Mouse (Mus musculus) lung, postnatal 0 days (tissue): ENCODE data around the gene Trmt61a. TPM values are rescaled to one million over a fixed set of nuclear protein-coding genes. Genes with fewer than 3 reads are reported as not detected.

ENCODE experiments used
- ATAC-seq: fragments of 200-750 bp; cut with Nextera tagmentation; 2 replicates; pipeline ENCODE4 v1.8.0; 2017; ENCODE audit warnings: moderate library complexity
- DNase-seq: peaks from one replicate; pipeline ENCODE4 v3.0.0-alpha.2; 2016; ENCODE audit warnings: low spot score
- H3K27ac ChIP-seq: fragments of 300-500 bp; sonication (generic); 2 replicates; pipeline ENCODE4 v1.5.1; 2014; ENCODE audit warnings: antibody characterized with exemption, mild to moderate bottlenecking, low read length, mixed read lengths
- H3K27me3 ChIP-seq: fragments of 300-500 bp; sonication (generic); replicated peaks from 2 replicates; pipeline ENCODE4 v1.6.1; 2014; ENCODE audit warnings: low read length, mixed read lengths; ENCODE audit not compliant: insufficient read depth
- H3K36me3 ChIP-seq: fragments of 300-500 bp; sonication (generic); 2 replicates; pipeline ENCODE4 v1.6.1; 2014; ENCODE audit warnings: low read length, mixed read lengths; ENCODE audit not compliant: insufficient read depth
- H3K4me1 ChIP-seq: fragments of 300-500 bp; sonication (generic); 2 replicates; pipeline ENCODE4 v1.6.1; 2014; ENCODE audit warnings: antibody characterized with exemption, low read depth, low read length, mixed read lengths; ENCODE audit not compliant: insufficient read depth
- H3K4me2 ChIP-seq: fragments of 300-500 bp; sonication (generic); replicated peaks from 2 replicates; pipeline ENCODE4 v1.6.1; 2014; ENCODE audit warnings: low read depth, mild to moderate bottlenecking, low read length, moderate library complexity, mixed read lengths
- H3K4me3 ChIP-seq: fragments of 300-500 bp; sonication (generic); 2 replicates; pipeline ENCODE4 v1.5.1; 2014; ENCODE audit warnings: low read depth, low read length
- H3K9ac ChIP-seq: fragments of 300-500 bp; sonication (generic); replicated peaks from 2 replicates; pipeline ENCODE4 v1.6.1; 2014; ENCODE audit warnings: low read depth, mild to moderate bottlenecking
- H3K9me3 ChIP-seq: fragments of 300-500 bp; sonication (generic); 2 replicates; pipeline ENCODE4 v1.6.1; 2016; ENCODE audit warnings: low read length, mixed read lengths
- CTCF ChIP-seq: IDR thresholded peaks from 2 replicates; pipeline ENCODE4 v1.5.1; 2016; ENCODE audit warnings: antibody characterized with exemption, mild to moderate bottlenecking
- EP300 ChIP-seq: IDR thresholded peaks from 2 replicates; pipeline ENCODE4 v1.6.1; 2016; ENCODE audit warnings: antibody characterized with exemption, mild to moderate bottlenecking, control low read depth
- WGBS: fragments of 180-500 bp; shearing (Covaris S2); extraction: QIAGEN DNeasy Blood & Tissue Kit; methylation state at CpG from one replicate; pipeline ENCODE4 v1.1.7; 2014; 5-methylcytosine and 5-hydroxymethylcytosine counted together
- polyA plus RNA-seq: library from polyadenylated mRNA; unstranded; fragments of >200 nt; fragmentation: Nextera tagmentation; extraction: Ambion mirVana; gene quantifications from 2 replicates; pipeline ENCODE4 v1.2.1, GENCODE M21; 2015

The Trmt61a gene
- polyA plus RNA-seq, 1 experiment from 2014 or later: 4.3 TPM

DNA sequence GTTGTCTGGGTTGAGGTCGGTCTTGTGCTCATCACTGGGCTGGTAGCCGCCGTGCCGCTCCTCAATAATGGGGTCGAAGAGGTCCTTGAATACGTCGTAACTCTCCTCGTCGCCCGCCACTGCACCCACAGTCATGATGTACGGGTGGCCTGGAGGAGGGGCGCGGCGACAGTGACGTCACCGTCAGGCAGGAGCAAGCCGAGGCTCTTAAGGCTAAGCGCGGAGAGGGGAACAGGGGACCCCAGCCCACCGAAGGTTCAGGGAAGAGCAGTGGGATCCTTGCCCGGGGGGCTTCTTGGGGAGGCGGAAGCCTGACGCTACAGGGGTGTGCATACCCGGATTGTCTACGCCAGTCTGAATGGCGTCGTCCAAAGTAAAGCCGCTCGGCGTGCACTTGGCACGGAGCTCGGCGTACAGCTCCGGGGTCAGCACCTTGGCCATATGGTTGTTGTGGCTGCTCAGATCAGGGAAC, 6.4 kb upstream of the Trmt61a start:
- Histone ChIP-seq H3K4me2 (peak overlapping the region; percentile 84), H3K4me1 (peaks cover 23% of the 10 kb centered on the region; the same call in 1 of the 2 replicates), H3K9ac (peak overlapping the region; percentile 29; the same call in 1 of the 2 replicates), H3K36me3 (no peaks in the 10 kb centered on the region), H3K9me3 (no peaks in the 10 kb centered on the region), H3K27ac (no peak overlapping the region), H3K4me3 (peak overlapping the region; percentile 47), H3K27me3 (peaks cover 20% of the 10 kb centered on the region; the same call in 1 of the 2 replicates)
- DNase-seq (peak; percentile 41), ATAC-seq (peak; percentile 16)
- 2% methylated on average over 34 of the region's 34 CpGs for WGBS
- no peak for TF ChIP-seq CTCF
- TF ChIP-seq EP300: no peak

DNA sequence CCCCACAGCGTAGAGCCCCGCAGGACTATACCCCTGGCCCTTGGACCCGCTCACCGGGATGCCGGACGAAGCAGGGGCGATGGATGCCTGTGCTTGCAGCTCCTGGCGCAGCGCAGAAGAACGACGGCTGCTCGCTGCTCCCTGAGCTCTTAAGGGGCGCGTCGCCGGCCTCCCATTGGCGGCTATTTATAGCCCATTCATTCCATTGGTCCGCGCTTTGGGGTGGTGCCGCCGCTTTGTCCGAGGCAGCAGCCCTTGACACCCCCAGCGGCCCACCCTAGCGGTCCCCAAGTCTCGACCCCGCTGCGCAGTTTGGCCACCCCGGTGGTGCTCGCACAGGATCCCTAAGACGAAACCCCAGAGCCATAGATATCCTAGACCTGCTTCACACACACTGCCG, 5.7 kb upstream of the Trmt61a start, which contains the start of gene Ckb:
Ckb (minus strand) TSS at position 163 of the 400 bp plus-strand sequence.
- WGBS: under 1% methylated on average over 31 of the region's 31 CpGs
- no peak within 1 kb of the TSS for H3K27ac ChIP-seq
- H3K4me2 ChIP-seq: peak within 1 kb of the TSS; percentile 84
- no peaks in the 10 kb centered on the region for H3K9me3 ChIP-seq
- ATAC-seq (peak; percentile 59), DNase-seq (peak; percentile 78)
- no peak for TF ChIP-seq CTCF
- TF ChIP-seq EP300: no peak
- H3K4me3 ChIP-seq: peak within 1 kb of the TSS; percentile 47
- H3K36me3 ChIP-seq: no peaks in the 10 kb centered on the region
- peak within 1 kb of the TSS; percentile 29; the same call in 1 of the 2 replicates for H3K9ac ChIP-seq
- H3K27me3 ChIP-seq: peaks cover 20% of the 10 kb centered on the region; the same call in 1 of the 2 replicates
- peaks cover 25% of the 10 kb centered on the region; the same call in 1 of the 2 replicates for H3K4me1 ChIP-seq

DNA sequence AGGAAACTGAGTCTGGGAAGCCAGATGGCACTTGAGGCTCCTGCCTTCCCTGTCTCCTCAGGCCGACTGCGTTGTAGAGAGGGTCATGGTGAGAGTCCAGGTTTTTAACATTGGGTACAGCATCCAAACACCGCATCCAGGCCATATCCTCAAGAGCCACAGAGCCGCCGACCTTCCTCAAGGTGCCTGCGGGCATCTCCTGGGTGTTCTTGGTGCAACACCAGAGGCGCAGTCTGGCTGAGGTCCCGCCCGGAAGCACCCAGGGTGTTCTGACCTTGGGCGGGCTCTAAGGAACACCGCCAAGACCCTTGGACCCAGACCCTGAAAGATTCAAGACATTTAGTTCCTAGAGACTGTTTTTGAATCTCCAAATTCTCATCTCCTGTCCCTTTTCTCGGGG, 5.3 kb upstream of the Trmt61a start:
- Histone ChIP-seq H3K4me3 (peak overlapping the region; percentile 47; the same call in 1 of the 2 replicates), H3K27ac (no peak overlapping the region), H3K4me2 (peak overlapping the region; percentile 84), H3K36me3 (no peaks in the 10 kb centered on the region), H3K9me3 (no peaks in the 10 kb centered on the region), H3K4me1 (peaks cover 29% of the 10 kb centered on the region; the same call in 1 of the 2 replicates), H3K27me3 (peaks cover 20% of the 10 kb centered on the region; the same call in 1 of the 2 replicates), H3K9ac (no peak overlapping the region)
- no peak for DNase-seq
- 9% methylated on average over 12 of the region's 12 CpGs for WGBS
- no peak for TF ChIP-seq EP300
- TF ChIP-seq CTCF: no peak
- ATAC-seq: no peak

DNA sequence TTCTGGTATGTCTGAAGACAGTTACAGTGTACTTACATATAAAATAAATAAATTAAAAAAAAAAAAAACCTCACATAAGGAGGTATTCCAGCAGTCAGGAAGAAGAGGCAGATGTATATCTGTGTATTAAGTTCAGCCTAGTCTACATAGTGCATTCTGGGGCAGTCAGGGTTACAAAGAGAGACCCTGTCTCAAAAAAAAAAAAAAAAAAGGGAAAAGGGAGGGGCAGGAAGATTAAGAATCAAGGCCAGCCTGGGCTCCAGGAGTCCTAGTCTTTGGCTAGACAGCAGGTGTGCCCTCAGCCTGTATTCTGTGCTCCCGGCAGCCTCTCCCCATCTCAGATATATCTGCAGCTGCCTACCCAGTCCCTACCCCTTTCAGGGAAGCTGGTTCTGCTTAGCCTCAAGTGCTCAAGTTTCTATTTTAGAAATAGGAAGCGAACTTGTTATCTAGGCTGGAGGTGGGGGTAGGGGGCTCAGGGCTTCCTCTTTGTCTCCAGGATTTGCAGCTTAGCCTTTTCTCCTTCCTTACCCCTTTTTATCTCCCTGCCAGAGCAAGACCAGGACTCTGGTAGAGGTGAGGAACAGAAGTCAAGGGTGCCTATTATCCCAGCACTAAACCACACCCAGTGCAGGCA, 2.9 kb upstream of the Trmt61a start:
- H3K27me3 ChIP-seq: peaks cover 20% of the 10 kb centered on the region; the same call in 1 of the 2 replicates
- H3K4me3 ChIP-seq: no peak overlapping the region
- peaks cover 37% of the 10 kb centered on the region for H3K4me1 ChIP-seq
- TF ChIP-seq CTCF (no peak), EP300 (no peak)
- H3K4me2 ChIP-seq: no peak overlapping the region
- ATAC-seq (no peak), DNase-seq (no peak)
- 61% methylated on average over 2 of the region's 2 CpGs for WGBS
- no peaks in the 10 kb centered on the region for H3K9me3 ChIP-seq
- H3K27ac ChIP-seq: no peak overlapping the region
- H3K36me3 ChIP-seq: no peaks in the 10 kb centered on the region
- no peak overlapping the region for H3K9ac ChIP-seq

DNA sequence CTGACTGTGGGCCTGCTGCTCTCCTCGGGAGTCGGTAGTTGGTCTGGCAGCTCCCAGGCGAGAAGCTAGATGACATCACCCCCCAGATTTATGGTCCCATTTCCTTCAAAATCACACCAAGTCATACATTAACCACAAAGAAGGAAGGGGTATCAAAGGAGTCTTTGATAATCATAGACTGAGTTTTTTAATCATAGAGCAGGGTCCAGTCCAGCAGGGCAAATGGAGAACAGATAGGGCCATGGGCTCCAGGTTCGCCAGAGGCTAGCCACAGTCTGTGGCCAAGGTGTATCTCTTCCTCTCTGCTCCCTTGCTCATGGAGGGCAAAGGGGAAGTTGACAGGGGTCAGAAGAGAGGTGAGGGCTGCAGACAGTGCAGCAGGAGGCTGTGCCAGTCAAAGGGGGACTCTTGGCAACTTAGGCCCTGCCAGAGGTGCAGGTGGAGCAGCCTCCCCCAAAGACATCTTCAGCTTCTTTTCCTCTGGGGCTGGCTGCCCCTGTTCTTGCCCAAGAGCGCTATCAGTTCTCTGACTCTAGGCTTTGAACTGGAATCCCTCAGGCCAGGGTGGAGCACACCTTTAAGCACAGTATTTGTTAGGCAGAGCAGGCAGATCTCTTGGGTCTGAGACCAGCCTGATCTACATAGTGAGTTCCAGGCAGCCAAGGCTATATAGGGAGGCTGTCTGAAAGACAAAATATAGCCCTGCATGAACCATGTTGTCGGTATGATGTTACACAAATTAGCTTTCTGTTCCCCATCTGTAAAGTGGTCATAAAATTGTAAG, 1.9 kb upstream of the Trmt61a start:
- no peaks in the 10 kb centered on the region for H3K9me3 ChIP-seq
- peaks cover 20% of the 10 kb centered on the region; the same call in 1 of the 2 replicates for H3K27me3 ChIP-seq
- 71% methylated on average over 6 of the region's 6 CpGs for WGBS
- no peak for ATAC-seq
- no peaks in the 10 kb centered on the region for H3K36me3 ChIP-seq
- no peak for TF ChIP-seq CTCF
- H3K4me3 ChIP-seq: no peak overlapping the region
- peaks cover 28% of the 10 kb centered on the region for H3K4me1 ChIP-seq
- DNase-seq: no peak
- no peak overlapping the region for H3K9ac ChIP-seq
- no peak overlapping the region for H3K4me2 ChIP-seq
- H3K27ac ChIP-seq: no peak overlapping the region

DNA sequence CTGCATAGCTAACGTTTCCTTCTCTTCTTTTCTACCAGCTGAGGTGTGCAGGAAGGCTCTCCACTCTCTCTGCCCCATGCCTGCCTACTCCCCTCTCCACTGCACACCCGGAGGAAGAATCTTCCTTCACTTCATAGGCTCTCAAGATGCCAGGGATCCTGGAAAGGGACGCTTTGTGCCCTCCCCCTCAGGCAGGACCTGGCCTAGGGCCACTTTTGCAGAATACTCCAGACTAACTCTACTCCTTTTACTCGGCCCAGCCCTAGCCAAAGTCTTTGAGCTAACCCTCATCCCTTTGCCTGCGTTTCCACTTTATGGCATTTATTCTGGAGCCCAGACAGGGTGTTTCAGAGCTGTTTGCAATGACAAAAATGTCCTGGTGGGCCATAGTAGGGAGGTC, 484 bp upstream of the Trmt61a start:
- TF ChIP-seq CTCF: no peak
- no peak for TF ChIP-seq EP300
- Histone ChIP-seq H3K9ac (peak overlapping the region; percentile 26), H3K36me3 (no peaks in the 10 kb centered on the region), H3K27ac (peak overlapping the region; percentile 89), H3K4me1 (peaks cover 18% of the 10 kb centered on the region), H3K4me3 (peak overlapping the region; percentile 69), H3K27me3 (peaks cover 14% of the 10 kb centered on the region; the same call in 1 of the 2 replicates), H3K9me3 (no peaks in the 10 kb centered on the region), H3K4me2 (peak overlapping the region; percentile 96)
- DNase-seq (no peak), ATAC-seq (peak; percentile 30)
- WGBS: 7% methylated on average over 5 of the region's 5 CpGs
